Mouse (Mus musculus) MEL (cell line): ENCODE results near the gene Kalrn. TPM values are rescaled to one million over a fixed set of nuclear protein-coding genes. Genes with fewer than 3 reads are reported as not detected.

Source experiments
- DNase-seq: peaks from one replicate; pipeline ENCODE4 v3.0.0; 2011; ENCODE audit warnings: low read depth, low spot score
- H3K27ac ChIP-seq: 2 replicates; pipeline ENCODE4 v1.5.1; 2012; ENCODE audit warnings: low read depth, mild to moderate bottlenecking, control low read depth, low read length, moderate library complexity; ENCODE audit not compliant: control insufficient read depth
- H3K27me3 ChIP-seq, 2 experiments: fragments of 150-350 bp in 1 of 2; sonication (generic) in 1 of 2; 2 replicates each; pipeline ENCODE4 v1.6.1; 2012; ENCODE audit warnings: low read length in 2 of 2, mild to moderate bottlenecking in 2 of 2, improper control_type of control experiment in 1 of 2, moderate library complexity in 1 of 2; ENCODE audit not compliant: insufficient read depth in 2 of 2, control insufficient read depth in 1 of 2
- H3K36me3 ChIP-seq, 2 experiments: 2 replicates each; pipeline ENCODE4 v1.6.1; 2012 to 2014; ENCODE audit warnings: low read length in 2 of 2, improper control_type of control experiment in 1 of 2, inconsistent platforms in 1 of 2, mild to moderate bottlenecking in 1 of 2; ENCODE audit not compliant: insufficient read depth in 2 of 2, control insufficient read depth in 1 of 2
- H3K4me1 ChIP-seq, 2 experiments: fragments of 150-350 bp in 1 of 2; sonication (generic) in 1 of 2; 2 replicates each; pipeline ENCODE4 v1.6.1; 2012; ENCODE audit warnings: low read length in 2 of 2, improper control_type of control experiment in 1 of 2, mild to moderate bottlenecking in 1 of 2; ENCODE audit not compliant: insufficient read depth in 2 of 2, control insufficient read depth in 1 of 2
- H3K4me3 ChIP-seq, 2 experiments: fragments of 150-350 bp in 1 of 2; sonication (generic) in 1 of 2; 2 replicates each; pipeline ENCODE4 v1.5.1; 2012; ENCODE audit warnings: low read depth in 2 of 2, low read length in 2 of 2, mild to moderate bottlenecking in 2 of 2, moderate library complexity in 2 of 2, control low read depth in 1 of 2, improper control_type of control experiment in 1 of 2; ENCODE audit not compliant: control insufficient read depth in 1 of 2, insufficient read depth in 1 of 2
- H3K79me2 ChIP-seq: 2 replicates; pipeline ENCODE4 v1.6.1; 2012; ENCODE audit warnings: mild to moderate bottlenecking, low read length, moderate library complexity; ENCODE audit not compliant: control insufficient read depth, poor library complexity, insufficient read depth
- H3K9ac ChIP-seq: 2 replicates; pipeline ENCODE4 v1.6.1; 2012; ENCODE audit warnings: low read depth, mild to moderate bottlenecking, control low read depth, low read length, moderate library complexity; ENCODE audit not compliant: control insufficient read depth, poor library complexity, severe bottlenecking
- H3K9me3 ChIP-seq: fragments of 150-350 bp; sonication (generic); replicated peaks from 2 replicates; pipeline ENCODE4 v1.6.1; 2012; ENCODE audit warnings: mild to moderate bottlenecking, low read length, improper control_type of control experiment, moderate library complexity; ENCODE audit not compliant: insufficient read depth
- BHLHE40 ChIP-seq: IDR thresholded peaks from 2 replicates; pipeline ENCODE4 v1.6.1; 2012; ENCODE audit warnings: low read depth, mild to moderate bottlenecking, inconsistent platforms, low read length, improper control_type of control experiment, borderline replicate concordance
- CHD1 ChIP-seq: IDR thresholded peaks from 2 replicates; pipeline ENCODE4 v1.6.1; 2012; ENCODE audit warnings: low read depth, mild to moderate bottlenecking, inconsistent platforms, low read length, improper control_type of control experiment
- CTCF ChIP-seq, 3 experiments: IDR thresholded peaks in 2 of 3; conservative IDR thresholded peaks in 1 of 3; 2 replicates each; pipeline ENCODE4 v1.5.1; 2011 to 2012; ENCODE audit warnings: low read length in 3 of 3, low read depth in 2 of 3, mild to moderate bottlenecking in 2 of 3, improper control_type of control experiment in 1 of 3, inconsistent platforms in 1 of 3, mixed read lengths in 1 of 3, moderate library complexity in 1 of 3; ENCODE audit not compliant: control insufficient read depth in 1 of 3, insufficient read depth in 1 of 3, poor library complexity in 1 of 3, severe bottlenecking in 1 of 3
- E2F4 ChIP-seq: IDR thresholded peaks from 2 replicates; pipeline ENCODE4 v1.6.1; 2011; ENCODE audit warnings: low read depth, low read length, improper control_type of control experiment, borderline replicate concordance
- EP300 ChIP-seq, 2 experiments: IDR thresholded peaks; 2 replicates each; pipeline ENCODE4 v1.6.1; 2011; ENCODE audit warnings: improper control_type of control experiment in 2 of 2, low read length in 2 of 2, low read depth in 1 of 2, mild to moderate bottlenecking in 1 of 2
- ETS1 ChIP-seq: IDR thresholded peaks from 2 replicates; pipeline ENCODE4 v1.6.1; 2012; ENCODE audit warnings: low read depth, mild to moderate bottlenecking, inconsistent platforms, low read length, improper control_type of control experiment, moderate library complexity
- GATA1 ChIP-seq: IDR thresholded peaks from 2 replicates; pipeline ENCODE4 v1.6.1; 2011; ENCODE audit warnings: low read depth, low read length, improper control_type of control experiment
- KAT2A ChIP-seq: conservative IDR thresholded peaks from 2 replicates; pipeline ENCODE4 v1.6.1; 2012; ENCODE audit warnings: low read depth, low read length, improper control_type of control experiment, inconsistent platforms
- MEF2A ChIP-seq: IDR thresholded peaks from 2 replicates; pipeline ENCODE4 v1.6.1; 2014; ENCODE audit warnings: low read depth, mild to moderate bottlenecking, inconsistent platforms, low read length, improper control_type of control experiment; ENCODE audit not compliant: poor library complexity, insufficient replicate concordance, severe bottlenecking; ENCODE audit errors: extremely low read depth
- MYB ChIP-seq: IDR thresholded peaks from 2 replicates; pipeline ENCODE4 v1.6.1; 2011; ENCODE audit warnings: mild to moderate bottlenecking, low read depth, low read length, improper control_type of control experiment
- POLR2A ChIP-seq, 2 experiments: IDR thresholded peaks; 2 replicates each; pipeline ENCODE4 v1.6.1; 2011 to 2012; ENCODE audit warnings: low read length in 2 of 2, mild to moderate bottlenecking in 2 of 2, control low read depth in 1 of 2, improper control_type of control experiment in 1 of 2, low read depth in 1 of 2, moderate library complexity in 1 of 2; ENCODE audit not compliant: control insufficient read depth in 1 of 2, insufficient read depth in 1 of 2, poor library complexity in 1 of 2
- POLR2AphosphoS2 ChIP-seq: IDR thresholded peaks from 2 replicates; pipeline ENCODE4 v1.6.1; 2011; ENCODE audit warnings: low read length, improper control_type of control experiment
- POLR2AphosphoS5 ChIP-seq: IDR thresholded peaks from 2 replicates; pipeline ENCODE4 v1.6.1; 2012; ENCODE audit warnings: low read depth, borderline replicate concordance, mild to moderate bottlenecking, inconsistent platforms, low read length, moderate library complexity, mixed read lengths
- RCOR1 ChIP-seq: IDR thresholded peaks from 2 replicates; pipeline ENCODE4 v1.6.1; 2012; ENCODE audit warnings: low read depth, mild to moderate bottlenecking, inconsistent platforms, low read length, improper control_type of control experiment
- SIN3A ChIP-seq: IDR thresholded peaks from 2 replicates; pipeline ENCODE4 v1.6.1; 2012; ENCODE audit warnings: low read length, improper control_type of control experiment, inconsistent platforms
- SMC3 ChIP-seq: IDR thresholded peaks from 2 replicates; pipeline ENCODE4 v1.6.1; 2011; ENCODE audit warnings: low read depth, low read length, improper control_type of control experiment
- TAL1 ChIP-seq: IDR thresholded peaks from 2 replicates; pipeline ENCODE4 v1.6.1; 2012; ENCODE audit warnings: mild to moderate bottlenecking, inconsistent platforms, low read length, moderate library complexity, mixed read lengths
- UBTF ChIP-seq: IDR thresholded peaks from 2 replicates; pipeline ENCODE4 v1.6.1; 2012; ENCODE audit warnings: low read depth, mild to moderate bottlenecking, inconsistent platforms, low read length, improper control_type of control experiment, moderate library complexity, borderline replicate concordance; ENCODE audit not compliant: insufficient read depth
- USF1 ChIP-seq: IDR thresholded peaks from 2 replicates; pipeline ENCODE4 v1.6.1; 2014; ENCODE audit warnings: low read depth, mild to moderate bottlenecking, inconsistent platforms, low read length, improper control_type of control experiment, moderate library complexity
- USF2 ChIP-seq, 2 experiments: IDR thresholded peaks; 2 replicates each; pipeline ENCODE4 v1.6.1; 2011 to 2012; ENCODE audit warnings: improper control_type of control experiment in 2 of 2, low read length in 2 of 2, borderline replicate concordance in 1 of 2, inconsistent platforms in 1 of 2, low read depth in 1 of 2, mild to moderate bottlenecking in 1 of 2; ENCODE audit not compliant: insufficient read depth in 1 of 2
- ZMIZ1 ChIP-seq: IDR thresholded peaks from 2 replicates; pipeline ENCODE4 v1.6.1; 2012; ENCODE audit warnings: low read depth, mild to moderate bottlenecking, inconsistent platforms, low read length, improper control_type of control experiment, moderate library complexity
- ZNF384 ChIP-seq: IDR thresholded peaks from 2 replicates; pipeline ENCODE4 v1.6.1; 2012; ENCODE audit warnings: low read depth, mild to moderate bottlenecking, inconsistent platforms, low read length, improper control_type of control experiment
- polyA plus RNA-seq, 2 experiments: library from polyadenylated mRNA; stranded (reverse) in 1 of 2; unstranded in 1 of 2; fragments of >175 nt in 1 of 2; fragments of >200 nt in 1 of 2; gene quantifications; 2 replicates each; pipeline versions ENCODE4 v1.2.1 to v1.2.4; 2012; ENCODE audit warnings: low replicate concordance in 2 of 2, low read depth in 1 of 2; ENCODE audit not compliant: insufficient read length in 2 of 2, insufficient read depth in 1 of 2, missing spikeins in 1 of 2
- total RNA-seq: library from RNA; depleted of rRNA; stranded (reverse); fragments of 300-350 nt; gene quantifications from 2 replicates; pipeline ENCODE4 v1.2.3, GENCODE M21; 2012

Gene Kalrn
- total and polyA plus RNA-seq, 3 experiments, result 10.4 to 11.8 TPM; not detected in 1

DNA sequence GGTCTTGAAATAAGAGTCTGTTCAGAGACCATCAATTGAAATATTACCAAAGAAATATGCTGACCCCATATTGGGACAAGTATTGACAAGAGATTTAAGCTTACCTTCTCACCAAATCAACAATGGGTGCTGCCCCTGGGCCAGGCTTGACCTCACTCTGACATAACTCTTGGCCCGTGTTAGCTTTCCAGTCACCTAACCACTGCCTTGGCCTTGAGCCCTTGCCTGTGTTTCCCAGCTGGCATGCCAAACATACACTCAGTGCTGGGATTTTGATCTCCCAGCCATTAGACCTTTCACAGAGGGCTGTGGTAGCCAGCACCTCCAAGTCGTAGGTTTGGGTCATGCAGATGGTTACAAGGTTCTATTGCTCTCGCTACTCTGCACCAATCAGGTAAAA, 308.7 kb downstream of the Kalrn start:
- H3K9ac ChIP-seq, result no peak overlapping the region
- TF ChIP-seq ETS1 (no peak), USF2 (IDR thresholded peaks at IDR 0.05; ENCODE audit: borderline replicate concordance in 1 of 2, insufficient read depth in 1 of 2, low read depth in 1 of 2, low read length in 2 of 2) (no peak), CTCF (IDR thresholded peaks at IDR 0.05 in 2 of 3, conservative IDR thresholded peaks at IDR 0.05 in 1 of 3; ENCODE audit: control insufficient read depth in 1 of 3, insufficient read depth in 1 of 3, low read depth in 2 of 3, low read length in 3 of 3, poor library complexity in 1 of 3, severe bottlenecking in 1 of 3) (no peak), E2F4 (no peak), ZNF384 (no peak), POLR2AphosphoS2 (no peak), TAL1 (no peak)
- no peaks in the 10 kb centered on the region for H3K79me2 ChIP-seq
- no peaks in the 10 kb centered on the region for H3K9me3 ChIP-seq
- H3K4me1 ChIP-seq, result no peaks in the 10 kb centered on the region
- no peak overlapping the region for H3K27ac ChIP-seq
- H3K4me3 ChIP-seq, result no peak overlapping the region
- no peaks in the 10 kb centered on the region; a peak in 1 of 4 replicates for H3K27me3 ChIP-seq
- DNase-seq, result no peak
- H3K36me3 ChIP-seq, result no peaks in the 10 kb centered on the region

DNA sequence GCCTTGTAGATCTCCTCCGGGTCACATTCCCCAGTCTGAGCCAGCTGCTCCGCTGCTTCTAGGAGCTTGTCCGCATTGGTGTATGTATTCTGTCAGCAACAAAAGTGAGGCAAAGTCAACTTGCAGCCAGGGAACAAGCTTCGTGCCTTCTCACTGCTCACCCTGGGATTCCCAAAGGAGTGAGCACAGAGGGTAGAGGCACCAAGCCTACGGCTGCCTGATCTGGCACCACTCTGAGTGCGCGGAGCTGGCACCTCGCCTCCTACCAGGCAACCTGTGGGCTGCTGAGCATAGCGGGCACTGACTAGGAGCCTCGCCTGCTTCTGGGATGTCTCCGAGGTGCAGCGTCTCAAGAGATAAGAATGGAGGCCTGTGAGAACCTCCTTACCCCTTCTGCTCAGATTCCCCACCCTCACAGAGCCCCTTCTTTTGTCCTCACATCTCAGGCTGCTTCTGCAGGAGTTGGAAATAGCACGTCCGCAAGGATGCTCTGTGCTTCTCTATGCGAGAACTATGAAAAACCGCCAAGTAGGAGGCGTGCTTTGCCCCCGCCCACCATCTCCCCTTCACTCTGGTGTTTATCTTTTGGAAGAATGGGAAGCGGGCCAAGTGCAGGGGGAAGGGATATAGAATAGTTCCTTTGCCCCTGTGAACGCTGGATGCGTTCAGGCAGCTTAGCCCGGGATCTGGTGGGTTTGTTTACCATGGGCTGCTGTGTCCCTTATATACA, 310.4 kb downstream of the Kalrn start:
- no peaks in the 10 kb centered on the region for H3K79me2 ChIP-seq
- TF ChIP-seq USF2 (IDR thresholded peaks at IDR 0.05; ENCODE audit: borderline replicate concordance in 1 of 2, insufficient read depth in 1 of 2, low read depth in 1 of 2, low read length in 2 of 2) (no peak), SIN3A (no peak), USF1 (no peak), KAT2A (no peak)
- TF ChIP-seq, all 39 proteins: peak for 0
- Histone ChIP-seq H3K9ac (no peak overlapping the region), H3K4me1 (no peaks in the 10 kb centered on the region), H3K27ac (no peak overlapping the region), H3K4me3 (no peak overlapping the region), H3K27me3 (no peaks in the 10 kb centered on the region; a peak in 2 of 4 replicates), H3K9me3 (no peaks in the 10 kb centered on the region), H3K36me3 (no peaks in the 10 kb centered on the region)
- no peak for DNase-seq

GRCm38 (mm10) chr16:34260971-34261924, 312.1 kb downstream of the Kalrn start:
- H3K4me3 ChIP-seq, result no peak overlapping the region
- no peaks in the 10 kb centered on the region; a peak in 2 of 4 replicates for H3K27me3 ChIP-seq
- H3K4me1 ChIP-seq, result no peaks in the 10 kb centered on the region
- DNase-seq, result no peak
- no peak overlapping the region for H3K9ac ChIP-seq
- no peaks in the 10 kb centered on the region for H3K79me2 ChIP-seq
- H3K9me3 ChIP-seq, result no peaks in the 10 kb centered on the region
- H3K36me3 ChIP-seq, result no peaks in the 10 kb centered on the region
- H3K27ac ChIP-seq, result no peak overlapping the region
- no peak for TF ChIP-seq SMC3
- TF ChIP-seq EP300 (IDR thresholded peaks at IDR 0.05; ENCODE audit: low read depth in 1 of 2, low read length in 2 of 2), result no peak
- TF ChIP-seq RCOR1, result no peak
- no peak for TF ChIP-seq CHD1
- TF ChIP-seq ZMIZ1, result no peak
- no peak for TF ChIP-seq POLR2A (IDR thresholded peaks at IDR 0.05; ENCODE audit: control insufficient read depth in 1 of 2, insufficient read depth in 1 of 2, low read depth in 1 of 2, low read length in 2 of 2, poor library complexity in 1 of 2)
- TF ChIP-seq GATA1, result no peak
- TF ChIP-seq MEF2A, result no peak
- TF ChIP-seq UBTF, result no peak
- no peak for TF ChIP-seq BHLHE40
- no peak for TF ChIP-seq MYB
- TF ChIP-seq POLR2AphosphoS5, result no peak
- no peak for TF ChIP-seq POLR2AphosphoS2
